Mouse (Mus musculus) heart, postnatal 10 days (tissue): Measurements from ENCODE around the gene Ppp1r1c. TPM values are rescaled to one million over a fixed set of nuclear protein-coding genes. Genes with fewer than 3 reads are reported as not detected.
"Not testable (repeated sequence)": the region's sequence is repeated elsewhere in the genome, so short reads cannot be mapped to it uniquely, and the experiment has no call there.

Experiments used
- DNase-seq, 2 experiments: peaks; one replicate each; pipeline ENCODE4 v3.0.0; 2021
- intact Hi-C: fragments of 180-260 bp; cut with DNase I; formaldehyde crosslinking; loops from one replicate; pipeline ENCODE4 v1.15.1; 2025
- total RNA-seq, 2 experiments: library from RNA; stranded (reverse); gene quantifications; 2 replicates each; pipeline ENCODE4 v1.2.3; 2021

Ppp1r1c gene
- total RNA-seq, 2 experiments from 2014 or later, result 0.38 TPM; not detected in 1

DNA sequence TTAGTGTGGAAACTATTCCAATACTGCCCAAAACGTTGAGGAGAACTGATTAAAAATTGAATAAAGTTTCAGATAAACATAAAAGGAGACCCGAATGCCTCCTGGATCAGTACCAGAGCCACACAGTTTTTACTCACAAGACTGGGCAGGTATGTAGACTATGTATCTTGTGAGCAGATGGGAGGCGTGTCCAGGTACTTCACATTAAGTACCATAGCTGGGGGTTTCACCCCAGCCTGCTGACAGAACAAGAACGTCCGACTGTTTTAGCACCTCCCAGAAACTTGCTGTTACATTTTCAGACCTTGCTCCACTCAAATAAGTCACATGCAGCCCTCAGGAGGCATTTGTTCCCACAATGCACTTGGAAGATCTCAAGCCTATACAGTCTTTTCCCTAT lies 131.9 kb downstream of the Ppp1r1c start:
- DNase-seq, result no peak
- intact Hi-C loops, result no loop called here

- intact Hi-C loops, result not testable (repeated sequence)
Measured at GRCm38 (mm10) chr2:79847396-79847795, 139.8 kb downstream of the Ppp1r1c start.

DNA sequence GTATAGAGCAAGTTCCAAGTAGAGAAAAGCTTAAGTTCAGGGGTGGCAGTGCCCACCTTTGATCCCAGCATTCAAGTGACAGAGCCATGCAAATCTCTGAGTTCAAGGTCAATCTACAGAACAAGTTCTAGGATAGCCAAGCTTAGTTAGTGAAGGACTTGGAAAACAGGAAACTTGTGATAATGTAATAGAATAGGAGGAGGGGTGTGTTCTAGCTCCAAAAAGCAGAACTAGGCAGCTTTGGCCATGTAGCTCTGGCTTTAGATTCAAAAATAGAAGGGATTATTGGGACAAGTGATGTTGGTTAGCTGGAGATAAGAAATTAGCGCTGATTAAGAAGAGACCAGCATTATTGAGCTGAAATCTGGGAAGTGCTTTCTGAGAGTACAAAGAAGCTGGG lies 149.3 kb downstream of the Ppp1r1c start:
- intact Hi-C loops, result no loop called here
- DNase-seq, result no peak

More at GRCm38 (mm10) chr2:79847396-79847795, 139.8 kb downstream of the Ppp1r1c start:
- DNase-seq, result not testable (repeated sequence)

DNA sequence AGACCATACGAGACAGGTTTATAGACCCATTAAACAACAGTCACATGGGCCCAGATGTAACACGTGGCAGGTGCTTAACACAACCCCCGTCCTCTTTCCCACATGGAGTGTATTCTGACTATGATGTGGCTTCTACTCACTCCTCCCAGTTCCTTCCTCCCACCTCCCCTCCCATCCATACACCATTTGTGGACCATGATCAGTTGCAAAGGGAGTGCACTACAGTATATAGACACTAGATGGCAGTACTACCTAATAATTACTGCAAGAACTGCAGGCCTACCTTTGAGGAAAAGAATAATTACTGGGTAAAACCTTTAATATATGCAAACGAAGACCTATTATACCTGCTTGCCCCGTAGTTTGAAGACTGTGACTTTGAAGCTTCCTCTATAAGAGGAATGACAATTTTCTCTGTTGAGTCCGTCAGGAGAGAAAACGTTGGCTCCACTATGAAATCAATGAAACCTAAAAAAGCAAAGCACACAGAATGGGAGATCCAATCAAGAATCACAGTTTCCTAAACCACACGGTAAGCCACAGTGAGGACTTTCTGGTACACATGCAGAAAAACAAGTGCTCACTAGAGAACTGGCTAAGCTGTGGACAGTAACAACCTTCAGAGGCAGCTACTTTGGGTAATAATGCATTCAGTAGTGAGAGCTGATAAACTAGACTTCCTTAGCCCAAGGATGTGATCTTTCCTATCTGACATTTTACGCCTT lies 157.9 kb downstream of the Ppp1r1c start:
- intact Hi-C loops, result loop anchor here (1.0 to 5.0 kb wide), 2 partner anchors 112 to 402 kb away; no protein-coding TSS in a partner anchor
- DNase-seq, result peak; percentile 41 to 75

Other genes starting within 250 kb of the Ppp1r1c start
- 10 to 100 TPM; 27.1 to 28.4 TPM for gene Itprid2, start 72.4 kb upstream of the Ppp1r1c start, total RNA-seq